ENCODE assay signal across 19 mouse cellular contexts in genomic region chr6:61763379-61763778, GRCm38 (mm10).
DNase-seq lines count a peak whose midpoint lies in the region; ATAC-seq and TF ChIP-seq lines count a peak whose summit lies in the region.
"Had no signal": no experiment of that assay in that cellular context is flagged by ENCODE, and none has a peak within 500 bp of the region (broad histone marks: within the 10 kb centered on the region; RNA-seq: fewer than 3 reads in every experiment).

No protein-coding gene starts in this region.

- H3K36me3 ChIP-seq in forebrain, embryonic 12.5 days (replicated peaks), result no peaks in the 10 kb centered on the region
- H3K36me3 ChIP-seq in forebrain, postnatal 0 days (ENCODE audit: insufficient read depth), result no peaks in the 10 kb centered on the region
- no peaks in the 10 kb centered on the region for H3K36me3 ChIP-seq in kidney, embryonic 16.5 days (ENCODE audit: insufficient read depth, low read length)
- H3K36me3 ChIP-seq: embryonic facial prominence, embryonic 10.5 days; embryonic facial prominence, embryonic 12.5 days; forebrain, embryonic 15.5 days had no signal

- peaks cover 2% of the 10 kb centered on the region; the same call in 1 of the 2 replicates for H3K4me1 ChIP-seq in forebrain, embryonic 12.5 days
- H3K4me1 ChIP-seq in forebrain, postnatal 0 days (ENCODE audit: insufficient read depth), result no peaks in the 10 kb centered on the region
- H3K4me1 ChIP-seq in kidney, embryonic 16.5 days (ENCODE audit: insufficient read depth, low read length), result no peaks in the 10 kb centered on the region
- H3K4me1 ChIP-seq: embryonic facial prominence, embryonic 10.5 days; embryonic facial prominence, embryonic 12.5 days; forebrain, embryonic 15.5 days had no signal

- ATAC-seq in forebrain, embryonic 12.5 days (ENCODE audit: low FRiP score), result peak; percentile 54; the same call in 1 of the 2 replicates
- ATAC-seq in forebrain, postnatal 0 days, result no peak
- ATAC-seq in kidney, embryonic 16.5 days (ENCODE audit: low FRiP score, low TSS enrichment), result no peak
- ATAC-seq: activated CD4-positive, CD25-positive, alpha-beta regulatory T cell, adult 4 months; forebrain, embryonic 15.5 days; Patski had no signal

- no peaks in the 10 kb centered on the region for H3K27me3 ChIP-seq in forebrain, embryonic 12.5 days
- H3K27me3 ChIP-seq in forebrain, postnatal 0 days (ENCODE audit: insufficient read depth, low read length), result no peaks in the 10 kb centered on the region
- no peaks in the 10 kb centered on the region for H3K27me3 ChIP-seq in kidney, embryonic 16.5 days (ENCODE audit: insufficient read depth, low read length)
- H3K27me3 ChIP-seq: embryonic facial prominence, embryonic 12.5 days; forebrain, embryonic 15.5 days had no signal

- no peaks in the 10 kb centered on the region for H3K9me3 ChIP-seq in forebrain, embryonic 12.5 days
- H3K9me3 ChIP-seq in forebrain, postnatal 0 days (ENCODE audit: low read length), result no peaks in the 10 kb centered on the region
- H3K9me3 ChIP-seq in kidney, embryonic 16.5 days (ENCODE audit: low read length), result no peaks in the 10 kb centered on the region
- H3K9me3 ChIP-seq: embryonic facial prominence, embryonic 10.5 days; embryonic facial prominence, embryonic 12.5 days; forebrain, embryonic 15.5 days had no signal

- no peak overlapping the region for H3K27ac ChIP-seq in forebrain, embryonic 12.5 days
- no peak overlapping the region for H3K27ac ChIP-seq in forebrain, postnatal 0 days (ENCODE audit: low read depth, low read length)
- no peak overlapping the region for H3K27ac ChIP-seq in kidney, embryonic 16.5 days (ENCODE audit: low read length)
- H3K27ac ChIP-seq: embryonic facial prominence, embryonic 10.5 days; embryonic facial prominence, embryonic 12.5 days; forebrain, embryonic 15.5 days had no signal

- TF ChIP-seq CTCF in forebrain, postnatal 0 days (IDR thresholded peaks at IDR 0.05; ENCODE audit: low read depth), result no peak
- no peak for TF ChIP-seq CTCF in brain, embryonic 14.5 days (IDR thresholded peaks at IDR 0.05; ENCODE audit: borderline replicate concordance, extremely low read depth, insufficient read depth, insufficient read length)

- H3K4me3 ChIP-seq in forebrain, embryonic 12.5 days (replicated peaks), result no peak overlapping the region
- H3K4me3 ChIP-seq in forebrain, postnatal 0 days (ENCODE audit: low read depth, low read length), result no peak overlapping the region
- H3K4me3 ChIP-seq in kidney, embryonic 16.5 days (ENCODE audit: low read length), result no peak overlapping the region
- H3K4me3 ChIP-seq: embryonic facial prominence, embryonic 10.5 days; embryonic facial prominence, embryonic 12.5 days; forebrain, embryonic 15.5 days had no signal

- 30% methylated on average over 5 of the region's 5 CpGs for WGBS in forebrain, embryonic 12.5 days
- WGBS in forebrain, postnatal 0 days, result 23% methylated on average over 5 of the region's 5 CpGs
- 87% methylated on average over 5 of the region's 5 CpGs for WGBS in kidney, embryonic 16.5 days

- no peak for TF ChIP-seq POLR2A in brain, embryonic 14.5 days (IDR thresholded peaks at IDR 0.05; ENCODE audit: borderline replicate concordance, extremely low read depth, insufficient read depth, insufficient read length, poor library complexity, severe bottlenecking)

- DNase-seq in forebrain, postnatal 0 days, result no peak
- DNase-seq in Muller cell, postnatal 12 days (ENCODE audit: inconsistent ontology term), result peak; percentile 79
- peak; percentile 48 for DNase-seq in brain, embryonic 14.5 days (ENCODE audit: low read depth)
- DNase-seq in retina, postnatal 1 day, result peak; percentile 88
- DNase-seq in adrenal gland, postnatal 25 days, result no peak
- DNase-seq: adrenal gland, adult 8-10 months; adrenal gland, postnatal 14 days; cerebellum, adult 11-12 months; cerebellum, adult 2 months; cerebellum, adult 9-10 months; cerebellum, postnatal 10 days; cerebellum, postnatal 25 days had no signal

- no peak overlapping the region for H3K4me2 ChIP-seq in forebrain, embryonic 12.5 days
- no peak overlapping the region for H3K4me2 ChIP-seq in forebrain, postnatal 0 days (ENCODE audit: low read depth)
- no peak overlapping the region for H3K4me2 ChIP-seq in kidney, embryonic 16.5 days (replicated peaks; ENCODE audit: low read depth, low read length)
- H3K4me2 ChIP-seq: embryonic facial prominence, embryonic 12.5 days; forebrain, embryonic 15.5 days had no signal

- no peak overlapping the region for H3K9ac ChIP-seq in forebrain, embryonic 12.5 days
- H3K9ac ChIP-seq in forebrain, postnatal 0 days, result no peak overlapping the region
- H3K9ac ChIP-seq in kidney, embryonic 16.5 days (replicated peaks; ENCODE audit: low read length), result no peak overlapping the region
- H3K9ac ChIP-seq: embryonic facial prominence, embryonic 12.5 days; forebrain, embryonic 15.5 days had no signal

Comparison
In these comparisons a context has a peak if more than half of its experiments do, and no peak if none do; other contexts are left out.
1. DNase-seq: peak in Muller cell, postnatal 12 days (single experiment), brain, embryonic 14.5 days (single experiment) and retina, postnatal 1 day (single experiment); none in forebrain, postnatal 0 days (single experiment) and adrenal gland, postnatal 25 days (single experiment).